Mouse (Mus musculus) liver, adult 2 months (tissue): ENCODE results near the gene Gm20388. TPM values are rescaled to one million over a fixed set of nuclear protein-coding genes. Genes with fewer than 3 reads are reported as not detected.

Experiments
- DNase-seq: peaks from one replicate; pipeline ENCODE4 v3.0.0-alpha.2; 2011; ENCODE audit warnings: low read depth, low spot score; ENCODE audit errors: extremely low read depth
- H3K27ac ChIP-seq: fragments of 200-500 bp; replicated peaks from 2 replicates; pipeline ENCODE4 v1.5.1; 2012; ENCODE audit warnings: low read depth, mild to moderate bottlenecking, control low read depth, inconsistent platforms, low read length; ENCODE audit not compliant: insufficient read depth
- H3K27me3 ChIP-seq: fragments of 200-500 bp; 2 replicates; pipeline ENCODE4 v1.6.1; 2012; ENCODE audit warnings: mild to moderate bottlenecking, moderate library complexity, low read length, inconsistent platforms; ENCODE audit not compliant: control insufficient read depth, insufficient read depth
- H3K36me3 ChIP-seq: fragments of 200-500 bp; 2 replicates; pipeline ENCODE4 v1.6.1; 2012; ENCODE audit warnings: low read length, inconsistent platforms; ENCODE audit not compliant: control insufficient read depth, insufficient read depth
- H3K4me1 ChIP-seq: fragments of 200-500 bp; 2 replicates; pipeline ENCODE4 v1.6.1; 2011; ENCODE audit warnings: low read length; ENCODE audit not compliant: control insufficient read depth, insufficient read depth
- H3K4me3 ChIP-seq: fragments of 200-500 bp; 2 replicates; pipeline ENCODE4 v1.5.1; 2011; ENCODE audit warnings: low read depth, mild to moderate bottlenecking, control low read depth, low read length, moderate library complexity; ENCODE audit not compliant: insufficient read depth
- H3K79me2 ChIP-seq: fragments of 200-500 bp; 2 replicates; pipeline ENCODE4 v1.6.1; 2012; ENCODE audit warnings: inconsistent platforms, mild to moderate bottlenecking, low read length, moderate library complexity; ENCODE audit not compliant: control insufficient read depth, insufficient read depth
- H3K9ac ChIP-seq: fragments of 200-500 bp; 2 replicates; pipeline ENCODE4 v1.6.1; 2012; ENCODE audit warnings: low read depth, mild to moderate bottlenecking, control low read depth, inconsistent platforms, low read length
- CTCF ChIP-seq: fragments of 200-500 bp; IDR thresholded peaks from 2 replicates; pipeline ENCODE4 v1.5.1; 2011; ENCODE audit warnings: low read depth, low read length, control low read depth
- POLR2A ChIP-seq: fragments of 200-500 bp; IDR thresholded peaks from 2 replicates; pipeline ENCODE4 v1.6.1; 2011; ENCODE audit warnings: low read length, control low read depth; ENCODE audit not compliant: insufficient read depth; ENCODE audit errors: extremely low read depth
- WGBS: fragments of 180-500 bp; shearing (Covaris S2); methylation state at CpG from one replicate; pipeline ENCODE4 v1.1.7; 2018; 5-methylcytosine and 5-hydroxymethylcytosine counted together
- polyA plus RNA-seq: library from polyadenylated mRNA; depleted of rRNA; stranded (reverse); fragments of >200 nt; gene quantifications from 2 replicates; pipeline ENCODE4 v1.2.3, GENCODE M21; 2012
- total RNA-seq: library from RNA; depleted of rRNA; stranded (reverse); fragments of >200 nt; gene quantifications from 2 replicates; pipeline ENCODE4 v1.2.3, GENCODE M21; 2014

Gm20388 gene
- total and polyA plus RNA-seq, 2 experiments, result 6.4 to 19.9 TPM

DNA sequence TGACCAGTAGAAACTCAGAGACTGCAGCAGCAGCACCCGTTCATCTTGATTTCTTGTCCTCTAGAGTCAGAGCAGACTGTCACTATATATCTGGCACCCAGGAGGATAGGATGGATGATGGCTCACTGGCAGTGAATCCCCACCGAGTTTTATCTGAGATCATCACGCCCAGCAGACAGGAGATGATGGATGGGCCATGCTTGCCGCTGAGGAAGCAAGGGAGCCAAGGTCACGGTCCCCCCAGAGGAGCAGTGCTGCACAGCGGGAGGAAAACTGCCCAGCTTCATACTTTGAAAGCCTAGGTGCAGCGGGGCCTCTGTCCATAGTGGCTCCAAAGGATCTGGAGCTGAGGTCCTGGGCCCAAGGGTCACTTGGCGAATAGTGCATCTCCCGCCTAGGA, 2122.1 kb downstream of the Gm20388 start:
- H3K9ac ChIP-seq, result no peak overlapping the region
- no peaks in the 10 kb centered on the region for H3K27me3 ChIP-seq
- 56% methylated on average over 9 of the region's 9 CpGs for WGBS
- no peak overlapping the region for H3K4me3 ChIP-seq
- no peak for DNase-seq
- H3K27ac ChIP-seq, result no peak overlapping the region
- TF ChIP-seq POLR2A, result no peak
- H3K79me2 ChIP-seq, result no peaks in the 10 kb centered on the region
- no peaks in the 10 kb centered on the region for H3K36me3 ChIP-seq
- H3K4me1 ChIP-seq, result no peaks in the 10 kb centered on the region

DNA sequence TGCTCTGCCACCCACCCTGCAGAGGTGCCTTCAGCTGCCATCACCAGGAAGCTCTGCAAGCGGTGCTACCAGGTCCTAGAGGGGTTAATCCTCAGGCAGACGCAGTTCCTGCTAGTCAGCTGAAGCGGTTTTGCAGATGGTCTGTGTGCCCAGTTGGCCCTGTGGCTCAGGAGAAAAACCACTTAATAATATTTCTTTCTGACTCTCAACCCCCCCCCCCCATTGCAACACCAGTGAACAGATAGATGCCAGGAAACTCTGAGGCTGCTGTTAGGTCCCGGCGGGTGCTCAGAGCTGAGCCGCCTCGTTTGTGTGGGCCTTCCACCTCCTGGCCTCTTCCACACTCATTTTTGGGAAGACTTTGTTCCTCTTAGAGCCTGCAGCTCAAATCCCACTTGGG, 2124.9 kb downstream of the Gm20388 start:
- DNase-seq, result no peak
- no peaks in the 10 kb centered on the region for H3K79me2 ChIP-seq
- no peak overlapping the region for H3K9ac ChIP-seq
- no peaks in the 10 kb centered on the region for H3K36me3 ChIP-seq
- no peak overlapping the region for H3K4me3 ChIP-seq
- H3K27me3 ChIP-seq, result no peaks in the 10 kb centered on the region
- TF ChIP-seq CTCF (no peak), POLR2A (no peak)
- 76% methylated on average over 7 of the region's 7 CpGs for WGBS
- H3K27ac ChIP-seq, result no peak overlapping the region
- H3K4me1 ChIP-seq, result no peaks in the 10 kb centered on the region

DNA sequence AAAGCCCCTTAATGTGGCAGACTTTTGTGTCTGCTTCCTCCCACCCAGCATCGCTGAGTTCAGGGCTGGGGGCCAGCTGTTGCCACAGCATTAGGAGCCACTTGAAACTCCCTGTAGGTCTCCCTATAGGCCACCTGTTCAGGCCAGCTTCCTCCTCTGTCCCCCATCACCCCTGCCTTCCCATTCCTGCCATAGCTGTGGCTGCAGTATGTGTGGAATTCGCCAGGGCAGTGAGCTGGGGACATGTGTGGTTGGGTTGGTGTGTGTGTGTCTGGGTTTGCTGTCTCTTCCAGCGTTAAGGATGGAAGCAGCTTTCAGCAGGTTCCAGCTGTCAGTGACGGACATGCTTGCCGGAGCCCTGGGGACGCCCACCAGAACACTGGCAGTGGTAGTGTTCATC, 2125.7 kb downstream of the Gm20388 start:
- TF ChIP-seq POLR2A, result no peak
- TF ChIP-seq CTCF, result no peak
- H3K4me3 ChIP-seq, result no peak overlapping the region
- 80% methylated on average over 6 of the region's 6 CpGs for WGBS
- H3K27me3 ChIP-seq, result no peaks in the 10 kb centered on the region
- no peaks in the 10 kb centered on the region for H3K79me2 ChIP-seq
- DNase-seq, result no peak
- no peaks in the 10 kb centered on the region for H3K36me3 ChIP-seq
- no peaks in the 10 kb centered on the region for H3K4me1 ChIP-seq
- H3K9ac ChIP-seq, result no peak overlapping the region
- H3K27ac ChIP-seq, result no peak overlapping the region

DNA sequence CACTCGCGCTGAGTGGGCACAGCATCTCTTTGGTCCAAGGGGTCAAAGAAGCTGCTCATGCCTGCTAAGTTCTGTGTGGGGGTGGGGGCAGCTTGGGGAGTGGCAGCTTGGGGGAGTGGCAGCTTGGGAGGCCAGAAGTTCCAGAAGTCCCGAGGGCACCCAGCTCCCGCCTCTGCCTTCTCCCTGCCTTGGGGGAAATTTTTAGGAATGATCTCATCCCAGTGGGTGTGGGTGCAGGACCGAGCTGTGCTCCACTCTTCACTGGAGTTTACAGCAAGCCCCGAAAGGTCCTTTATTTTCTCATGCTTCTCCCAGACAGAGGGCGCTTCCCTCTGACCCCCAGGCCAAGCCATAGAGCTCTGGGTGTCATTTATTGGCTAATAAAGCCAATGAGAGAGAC, 2126.6 kb downstream of the Gm20388 start:
- Histone ChIP-seq H3K27me3 (no peaks in the 10 kb centered on the region), H3K79me2 (no peaks in the 10 kb centered on the region), H3K36me3 (no peaks in the 10 kb centered on the region), H3K9ac (no peak overlapping the region), H3K4me1 (no peaks in the 10 kb centered on the region), H3K4me3 (no peak overlapping the region), H3K27ac (no peak overlapping the region)
- 85% methylated on average over 7 of the region's 7 CpGs for WGBS
- TF ChIP-seq CTCF (no peak), POLR2A (no peak)
- no peak for DNase-seq

DNA sequence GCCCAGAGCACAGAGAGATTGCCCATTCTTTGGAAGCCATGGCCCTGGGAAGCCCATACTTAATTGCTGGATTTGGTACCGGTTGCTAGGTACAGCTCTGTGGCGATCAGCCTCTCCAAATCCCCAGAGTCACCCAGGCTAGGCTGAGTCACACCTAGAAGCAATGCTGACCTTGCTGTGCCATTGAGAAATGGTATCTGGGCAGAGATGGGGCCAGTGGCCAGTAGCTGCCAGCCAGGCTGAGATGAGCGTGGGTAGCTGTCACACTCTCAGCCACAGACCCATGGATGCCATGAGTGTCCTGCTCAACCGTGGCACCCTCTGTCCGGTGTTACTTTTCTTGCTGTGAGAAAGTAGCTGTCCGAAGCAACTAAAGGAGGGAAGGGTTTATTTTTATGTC, 2127.4 kb downstream of the Gm20388 start:
- Histone ChIP-seq H3K79me2 (no peaks in the 10 kb centered on the region), H3K27ac (no peak overlapping the region), H3K27me3 (no peaks in the 10 kb centered on the region), H3K4me1 (no peaks in the 10 kb centered on the region), H3K9ac (no peak overlapping the region), H3K36me3 (no peaks in the 10 kb centered on the region), H3K4me3 (no peak overlapping the region)
- no peak for DNase-seq
- WGBS, result 93% methylated on average over 6 of the region's 6 CpGs
- no peak for TF ChIP-seq CTCF
- no peak for TF ChIP-seq POLR2A

DNA sequence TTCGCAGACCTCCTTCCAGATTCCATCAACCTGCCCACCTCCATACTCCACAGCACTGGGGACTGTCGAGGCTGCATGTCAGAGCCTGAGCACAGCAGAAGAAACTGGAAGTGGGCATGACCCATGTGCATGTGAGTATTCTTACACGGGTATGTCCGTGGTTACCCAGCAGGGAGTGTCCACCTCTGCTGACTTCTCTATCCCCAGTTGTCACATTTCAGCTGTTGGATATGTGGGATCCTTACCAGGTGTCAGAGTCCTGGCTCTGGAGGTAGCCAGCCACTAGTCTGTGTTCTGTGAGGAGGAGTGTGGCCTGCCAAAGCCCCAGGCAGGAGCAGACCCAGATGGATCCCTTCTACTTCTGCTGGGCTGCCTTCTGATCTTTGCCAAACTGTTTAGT, 2128.8 kb downstream of the Gm20388 start:
- Histone ChIP-seq H3K79me2 (no peaks in the 10 kb centered on the region), H3K4me3 (no peak overlapping the region), H3K36me3 (no peaks in the 10 kb centered on the region), H3K27ac (no peak overlapping the region), H3K4me1 (no peaks in the 10 kb centered on the region), H3K27me3 (no peaks in the 10 kb centered on the region), H3K9ac (no peak overlapping the region)
- no peak for DNase-seq
- WGBS, result 80% methylated on average over 4 of the region's 4 CpGs
- TF ChIP-seq POLR2A, result no peak
- no peak for TF ChIP-seq CTCF
